Mouse (Mus musculus): ENCODE measurements around the gene Rbp7. TPM values are rescaled to one million over a fixed set of nuclear protein-coding genes. Genes with fewer than 3 reads are reported as not detected.

Gene Rbp7
- polyA plus RNA-seq, 1 experiment from 2014 or later: not detected

- H3K4me2 ChIP-seq (ENCODE audit: low read depth): peak overlapping the region; percentile 73
- peak; percentile 70; the same call in 1 of the 2 replicates for ATAC-seq (ENCODE audit: insufficient read depth, low FRiP score, low TSS enrichment)
- H3K4me3 ChIP-seq (ENCODE audit: low read depth, low read length): peak overlapping the region; percentile 85
- no peaks in the 10 kb centered on the region for H3K9me3 ChIP-seq (ENCODE audit: control insufficient read depth, low read length)
- peaks cover 6% of the 10 kb centered on the region; the same call in 1 of the 2 replicates for H3K4me1 ChIP-seq (ENCODE audit: control insufficient read depth, insufficient read depth, low read length)
- no peak for DNase-seq (ENCODE audit: low spot score)
- H3K36me3 ChIP-seq (ENCODE audit: control insufficient read depth, insufficient read depth, low read length): no peaks in the 10 kb centered on the region
- H3K27ac ChIP-seq (ENCODE audit: low read depth, low read length): peak overlapping the region; percentile 99
- H3K27me3 ChIP-seq (ENCODE audit: control insufficient read depth, insufficient read depth, low read length): no peaks in the 10 kb centered on the region
- H3K9ac ChIP-seq (ENCODE audit: low read length): peak overlapping the region; percentile 88
- WGBS: 0% methylated on average over 35 of the region's 35 CpGs
Measured at GRCm38 (mm10) chr4:149425801-149426292, 28.9 kb downstream of the Rbp7 start.

- no peak overlapping the region for H3K27ac ChIP-seq (ENCODE audit: low read depth, low read length)
- no peaks in the 10 kb centered on the region for H3K9me3 ChIP-seq (ENCODE audit: control insufficient read depth, low read length)
- no peaks in the 10 kb centered on the region for H3K36me3 ChIP-seq (ENCODE audit: control insufficient read depth, insufficient read depth, low read length)
- H3K27me3 ChIP-seq (ENCODE audit: control insufficient read depth, insufficient read depth, low read length): no peaks in the 10 kb centered on the region
- H3K4me1 ChIP-seq (ENCODE audit: control insufficient read depth, insufficient read depth, low read length): peaks cover 6% of the 10 kb centered on the region; the same call in 1 of the 2 replicates
- 5% methylated on average over 9 of the region's 9 CpGs for WGBS
- peak overlapping the region; percentile 73 for H3K4me2 ChIP-seq (ENCODE audit: low read depth)
- ATAC-seq (ENCODE audit: insufficient read depth, low FRiP score, low TSS enrichment) (no peak), DNase-seq (ENCODE audit: low spot score) (no peak)
- peak overlapping the region; percentile 85 for H3K4me3 ChIP-seq (ENCODE audit: low read depth, low read length)
- peak overlapping the region; percentile 43 for H3K9ac ChIP-seq (ENCODE audit: low read length)
Measured at GRCm38 (mm10) chr4:149424755-149425154, 30.0 kb downstream of the Rbp7 start.

- no peak for DNase-seq (ENCODE audit: low spot score)
- Histone ChIP-seq H3K4me3 (ENCODE audit: low read depth, low read length) (no peak overlapping the region), H3K4me2 (ENCODE audit: low read depth) (no peak overlapping the region), H3K36me3 (ENCODE audit: control insufficient read depth, insufficient read depth, low read length) (no peaks in the 10 kb centered on the region), H3K4me1 (ENCODE audit: control insufficient read depth, insufficient read depth, low read length) (peaks cover 11% of the 10 kb centered on the region; the same call in 1 of the 2 replicates), H3K9ac (ENCODE audit: low read length) (no peak overlapping the region), H3K9me3 (ENCODE audit: control insufficient read depth, low read length) (no peaks in the 10 kb centered on the region), H3K27me3 (ENCODE audit: control insufficient read depth, insufficient read depth, low read length) (no peaks in the 10 kb centered on the region), H3K27ac (ENCODE audit: low read depth, low read length) (no peak overlapping the region)
- WGBS: 76% methylated on average over 5 of the region's 5 CpGs
- ATAC-seq (ENCODE audit: insufficient read depth, low FRiP score, low TSS enrichment): no peak
Measured at GRCm38 (mm10) chr4:149417854-149418365, 36.9 kb downstream of the Rbp7 start.

- Histone ChIP-seq H3K4me1 (ENCODE audit: control insufficient read depth, insufficient read depth, low read length) (peaks cover 11% of the 10 kb centered on the region; the same call in 1 of the 2 replicates), H3K27me3 (ENCODE audit: control insufficient read depth, insufficient read depth, low read length) (no peaks in the 10 kb centered on the region), H3K27ac (ENCODE audit: low read depth, low read length) (no peak overlapping the region), H3K4me2 (ENCODE audit: low read depth) (no peak overlapping the region), H3K4me3 (ENCODE audit: low read depth, low read length) (no peak overlapping the region), H3K9me3 (ENCODE audit: control insufficient read depth, low read length) (no peaks in the 10 kb centered on the region), H3K9ac (ENCODE audit: low read length) (no peak overlapping the region), H3K36me3 (ENCODE audit: control insufficient read depth, insufficient read depth, low read length) (no peaks in the 10 kb centered on the region)
- ATAC-seq (ENCODE audit: insufficient read depth, low FRiP score, low TSS enrichment) (no peak), DNase-seq (ENCODE audit: low spot score) (no peak)
- WGBS: 78% methylated on average over 2 of the region's 2 CpGs
Measured at GRCm38 (mm10) chr4:149416986-149417385, 37.8 kb downstream of the Rbp7 start.

GRCm38 (mm10) chr4:149416417-149416816 lies 38.4 kb downstream of the Rbp7 start:
- no peak overlapping the region for H3K4me3 ChIP-seq (ENCODE audit: low read depth, low read length)
- H3K4me1 ChIP-seq (ENCODE audit: control insufficient read depth, insufficient read depth, low read length): peaks cover 11% of the 10 kb centered on the region; the same call in 1 of the 2 replicates
- 67% methylated on average over 10 of the region's 10 CpGs for WGBS
- no peaks in the 10 kb centered on the region for H3K27me3 ChIP-seq (ENCODE audit: control insufficient read depth, insufficient read depth, low read length)
- no peak overlapping the region for H3K9ac ChIP-seq (ENCODE audit: low read length)
- no peak for ATAC-seq (ENCODE audit: insufficient read depth, low FRiP score, low TSS enrichment)
- no peaks in the 10 kb centered on the region for H3K9me3 ChIP-seq (ENCODE audit: control insufficient read depth, low read length)
- H3K36me3 ChIP-seq (ENCODE audit: control insufficient read depth, insufficient read depth, low read length): no peaks in the 10 kb centered on the region
- DNase-seq (ENCODE audit: low spot score): no peak
- H3K4me2 ChIP-seq (ENCODE audit: low read depth): no peak overlapping the region
- H3K27ac ChIP-seq (ENCODE audit: low read depth, low read length): 0 out of 2 replicates have a peak overlapping the region, but pooled peaks have one; percentile 11

- DNase-seq (ENCODE audit: low spot score): no peak
- H3K4me1 ChIP-seq (ENCODE audit: control insufficient read depth, insufficient read depth, low read length): peaks cover 11% of the 10 kb centered on the region; the same call in 1 of the 2 replicates
- H3K27me3 ChIP-seq (ENCODE audit: control insufficient read depth, insufficient read depth, low read length): no peaks in the 10 kb centered on the region
- H3K36me3 ChIP-seq (ENCODE audit: control insufficient read depth, insufficient read depth, low read length): no peaks in the 10 kb centered on the region
- H3K9ac ChIP-seq (ENCODE audit: low read length): no peak overlapping the region
- H3K4me3 ChIP-seq (ENCODE audit: low read depth, low read length): no peak overlapping the region
- ATAC-seq (ENCODE audit: insufficient read depth, low FRiP score, low TSS enrichment): no peak
- no peaks in the 10 kb centered on the region for H3K9me3 ChIP-seq (ENCODE audit: control insufficient read depth, low read length)
- WGBS: 63% methylated on average over 13 of the region's 13 CpGs
- H3K4me2 ChIP-seq (ENCODE audit: low read depth): no peak overlapping the region
- 0 out of 2 replicates have a peak overlapping the region, but pooled peaks have one; percentile 27 for H3K27ac ChIP-seq (ENCODE audit: low read depth, low read length)
Measured at GRCm38 (mm10) chr4:149415651-149416169, 39.1 kb downstream of the Rbp7 start.

GRCm38 (mm10) chr4:149414259-149414658 lies 40.5 kb downstream of the Rbp7 start:
- H3K4me3 ChIP-seq (ENCODE audit: low read depth, low read length): no peak overlapping the region
- H3K36me3 ChIP-seq (ENCODE audit: control insufficient read depth, insufficient read depth, low read length): no peaks in the 10 kb centered on the region
- H3K27me3 ChIP-seq (ENCODE audit: control insufficient read depth, insufficient read depth, low read length): no peaks in the 10 kb centered on the region
- 93% methylated on average over 3 of the region's 3 CpGs for WGBS
- peaks cover 11% of the 10 kb centered on the region; the same call in 1 of the 2 replicates for H3K4me1 ChIP-seq (ENCODE audit: control insufficient read depth, insufficient read depth, low read length)
- DNase-seq (ENCODE audit: low spot score) (no peak), ATAC-seq (ENCODE audit: insufficient read depth, low FRiP score, low TSS enrichment) (no peak)
- H3K27ac ChIP-seq (ENCODE audit: low read depth, low read length): no peak overlapping the region
- H3K9me3 ChIP-seq (ENCODE audit: control insufficient read depth, low read length): no peaks in the 10 kb centered on the region
- H3K9ac ChIP-seq (ENCODE audit: low read length): no peak overlapping the region
- no peak overlapping the region for H3K4me2 ChIP-seq (ENCODE audit: low read depth)

- no peak for DNase-seq (ENCODE audit: low spot score)
- Histone ChIP-seq H3K27me3 (ENCODE audit: control insufficient read depth, insufficient read depth, low read length) (no peaks in the 10 kb centered on the region), H3K4me1 (ENCODE audit: control insufficient read depth, insufficient read depth, low read length) (peaks cover 3% of the 10 kb centered on the region; the same call in 1 of the 2 replicates), H3K9me3 (ENCODE audit: control insufficient read depth, low read length) (no peaks in the 10 kb centered on the region), H3K9ac (ENCODE audit: low read length) (no peak overlapping the region), H3K4me2 (ENCODE audit: low read depth) (no peak overlapping the region), H3K4me3 (ENCODE audit: low read depth, low read length) (no peak overlapping the region), H3K27ac (ENCODE audit: low read depth, low read length) (no peak overlapping the region), H3K36me3 (ENCODE audit: control insufficient read depth, insufficient read depth, low read length) (no peaks in the 10 kb centered on the region; the same call in 1 of the 2 replicates)
- no peak for ATAC-seq (ENCODE audit: insufficient read depth, low FRiP score, low TSS enrichment)
- WGBS: 96% methylated on average over 4 of the region's 4 CpGs
Measured at GRCm38 (mm10) chr4:149409759-149410158, 45.0 kb downstream of the Rbp7 start.

- H3K4me3 ChIP-seq (ENCODE audit: low read depth, low read length): no peak overlapping the region
- H3K9ac ChIP-seq (ENCODE audit: low read length): no peak overlapping the region
- H3K9me3 ChIP-seq (ENCODE audit: control insufficient read depth, low read length): no peaks in the 10 kb centered on the region
- 92% methylated on average over 6 of the region's 6 CpGs for WGBS
- no peaks in the 10 kb centered on the region; the same call in 1 of the 2 replicates for H3K36me3 ChIP-seq (ENCODE audit: control insufficient read depth, insufficient read depth, low read length)
- H3K4me1 ChIP-seq (ENCODE audit: control insufficient read depth, insufficient read depth, low read length): peaks cover 18% of the 10 kb centered on the region
- H3K27ac ChIP-seq (ENCODE audit: low read depth, low read length): no peak overlapping the region
- no peak overlapping the region for H3K4me2 ChIP-seq (ENCODE audit: low read depth)
- no peaks in the 10 kb centered on the region for H3K27me3 ChIP-seq (ENCODE audit: control insufficient read depth, insufficient read depth, low read length)
- no peak for ATAC-seq (ENCODE audit: insufficient read depth, low FRiP score, low TSS enrichment)
- no peak for DNase-seq (ENCODE audit: low spot score)
Measured at GRCm38 (mm10) chr4:149408331-149408730, 46.4 kb downstream of the Rbp7 start.

All from neural tube, embryonic 11.5 days (tissue).